Mouse (Mus musculus) T-helper 17 cell (primary cell): ENCODE data around the gene Irf2bpl.

Source experiments
- in situ Hi-C, 2 experiments: fragments of 300-600 bp; cut with MboI, MseI; formaldehyde crosslinking; loops; 1 replicate in 1 of 2; 2 replicates in 1 of 2; pipeline ENCODE4 v1.15.1; 2025; ENCODE audit warnings: high pct_unique_total_duplicates in 2 of 2

Irf2bpl gene

DNA sequence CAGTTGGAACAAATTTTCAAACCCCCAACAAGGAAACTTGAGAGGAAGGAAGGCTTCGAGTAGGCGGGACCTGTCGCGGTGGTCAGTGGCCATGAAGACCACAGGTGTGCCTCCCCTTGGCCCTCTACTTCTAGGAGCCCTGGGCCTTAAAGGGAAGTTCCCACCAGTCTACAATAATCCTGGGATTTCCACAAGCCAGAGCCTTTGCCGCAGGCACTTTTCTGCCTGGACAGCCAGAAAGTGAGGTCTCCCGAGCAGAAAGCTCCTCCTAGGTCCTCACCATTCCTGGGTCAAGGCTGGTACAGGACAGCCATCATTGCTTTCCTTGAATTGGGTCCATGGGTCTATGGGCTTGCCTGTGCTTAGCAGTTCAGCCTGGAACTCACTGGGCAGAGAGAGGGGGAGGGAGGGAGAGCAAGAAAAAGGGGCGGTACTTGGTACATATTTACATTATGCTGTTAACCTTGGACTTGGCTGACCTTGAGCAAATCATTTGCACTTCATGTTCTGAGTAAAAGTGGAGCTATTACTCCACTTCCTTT lies 4.6 kb upstream of the Irf2bpl start:
- in situ Hi-C loops: no loop called here

GRCm38 (mm10) chr12:86888130-86889069 lies 3.8 kb upstream of the Irf2bpl start:
- in situ Hi-C loops: no loop called here

DNA sequence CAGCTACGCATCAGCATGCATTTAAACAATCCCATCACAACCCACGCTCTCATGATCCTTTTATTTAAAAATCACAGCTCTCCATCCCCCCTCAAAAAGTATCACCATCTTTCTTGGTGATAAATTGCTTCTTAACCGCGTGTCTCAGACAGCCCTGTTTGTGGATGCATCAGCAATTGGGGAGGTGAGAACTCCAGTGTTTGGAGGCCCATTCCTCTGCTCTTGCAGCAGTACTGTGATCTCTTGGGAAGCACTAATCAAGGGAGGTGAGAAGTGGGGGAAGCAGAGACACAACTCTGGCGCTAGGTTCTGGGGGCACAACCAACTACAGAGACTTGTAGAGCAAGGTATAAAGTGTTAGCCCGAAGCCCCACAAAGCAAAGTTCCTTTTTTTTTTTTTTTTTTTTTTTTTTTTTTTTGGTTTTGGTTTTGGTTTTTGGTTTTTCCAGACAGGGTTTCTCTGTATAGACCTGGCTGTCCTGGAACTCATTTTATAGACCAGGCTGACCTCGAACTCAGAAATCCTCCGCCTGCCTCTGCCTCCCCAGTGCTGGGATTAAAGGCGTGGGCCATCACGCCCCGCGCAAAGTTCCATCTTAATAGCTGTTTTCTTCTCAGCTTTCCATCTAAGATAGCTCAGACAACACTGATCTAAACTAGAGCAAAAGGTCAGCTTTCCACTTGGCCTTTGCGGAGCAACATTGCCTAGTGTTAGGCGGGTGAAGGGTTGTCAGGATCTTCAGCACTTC lies 3.0 kb upstream of the Irf2bpl start:
- in situ Hi-C loops: no loop called here

GRCm38 (mm10) chr12:86886446-86886965 lies 1.9 kb upstream of the Irf2bpl start:
- in situ Hi-C loops: no loop called here

- in situ Hi-C loops: no loop called here
Observed at GRCm38 (mm10) chr12:86885746-86886145, 1.1 kb upstream of the Irf2bpl start.

DNA sequence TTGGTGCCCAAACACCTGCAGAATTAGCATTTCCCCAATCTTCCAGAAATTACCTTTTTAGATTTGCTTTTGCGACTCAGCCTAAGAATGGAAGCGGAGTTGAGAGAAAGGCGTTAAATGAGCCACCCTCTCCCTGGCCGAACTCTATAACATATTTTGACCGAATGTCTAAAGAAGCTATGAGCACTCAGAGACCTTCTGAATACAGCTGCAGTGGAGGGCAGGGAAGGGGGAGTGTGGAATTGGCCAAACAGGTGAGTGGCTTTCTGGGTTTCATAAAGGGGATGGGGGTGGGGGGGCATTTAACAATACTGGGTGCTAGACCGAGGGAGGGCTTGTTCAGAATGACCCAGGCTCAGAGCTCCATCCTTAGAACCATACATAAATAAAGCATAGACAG lies 738 bp upstream of the Irf2bpl start:
- in situ Hi-C loops: no loop called here

DNA sequence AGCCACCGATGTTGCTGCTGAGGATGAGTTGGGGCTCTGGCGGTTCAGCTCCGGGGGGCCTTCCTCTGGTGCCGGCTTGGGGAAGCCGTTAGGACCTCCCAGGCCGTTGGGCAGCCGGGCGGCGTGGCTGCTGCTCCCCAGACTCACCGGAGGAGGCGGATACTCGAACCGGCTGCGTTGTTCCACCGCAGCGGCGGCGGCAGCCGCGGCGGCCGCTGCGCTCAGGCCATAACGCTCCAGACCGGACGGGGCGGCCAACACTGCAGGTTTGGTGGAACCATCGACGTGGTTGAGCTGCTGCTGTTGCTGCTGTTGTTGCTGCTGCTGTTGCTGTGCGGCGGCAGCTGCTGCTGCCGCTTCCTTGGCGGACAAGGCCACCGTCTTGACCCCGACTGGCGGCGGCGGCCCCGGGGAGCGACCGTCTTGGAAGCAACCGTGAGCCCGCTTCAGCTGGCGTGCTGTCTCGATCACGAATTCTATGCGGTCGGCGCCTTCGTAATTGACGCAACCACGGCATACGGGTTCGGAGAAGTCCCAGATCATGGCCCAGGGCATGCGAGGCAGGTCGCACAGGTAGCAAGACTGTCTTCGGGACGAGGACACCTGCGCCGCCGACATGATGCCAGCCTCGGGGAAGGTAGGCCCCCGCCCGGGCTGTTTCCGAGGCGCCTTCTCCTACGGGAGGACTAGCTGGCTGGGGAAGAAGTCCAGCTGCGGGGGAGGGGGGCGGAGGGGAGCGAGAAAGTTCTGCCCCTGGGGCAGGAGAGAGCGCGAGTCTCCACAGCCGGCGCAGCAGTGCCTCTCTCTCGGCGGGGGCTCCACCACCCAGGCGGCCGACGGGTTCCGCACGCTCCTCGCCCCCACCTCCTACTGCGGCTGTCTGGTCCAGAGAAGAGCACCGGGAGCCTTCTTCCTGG lies 1.1 kb downstream of the Irf2bpl start:
- in situ Hi-C loops: loop anchor here in 1 of 2 experiments (5.0 kb wide), 1 partner anchor 46 kb away; no protein-coding TSS in a partner anchor

GRCm38 (mm10) chr12:86883019-86883279 lies 1.6 kb downstream of the Irf2bpl start:
- in situ Hi-C loops: loop anchor here in 1 of 2 experiments (5.0 kb wide), 1 partner anchor 46 kb away; no protein-coding TSS in a partner anchor

- in situ Hi-C loops: loop anchor here in 1 of 2 experiments (5.0 kb wide), 1 partner anchor 45 kb away; no protein-coding TSS in a partner anchor
Observed at GRCm38 (mm10) chr12:86882279-86883018, 2.1 kb downstream of the Irf2bpl start.

GRCm38 (mm10) chr12:86881809-86882278 lies 2.8 kb downstream of the Irf2bpl start:
- in situ Hi-C loops: loop anchor here in 1 of 2 experiments (5.0 kb wide), 1 partner anchor 45 kb away; no protein-coding TSS in a partner anchor

DNA sequence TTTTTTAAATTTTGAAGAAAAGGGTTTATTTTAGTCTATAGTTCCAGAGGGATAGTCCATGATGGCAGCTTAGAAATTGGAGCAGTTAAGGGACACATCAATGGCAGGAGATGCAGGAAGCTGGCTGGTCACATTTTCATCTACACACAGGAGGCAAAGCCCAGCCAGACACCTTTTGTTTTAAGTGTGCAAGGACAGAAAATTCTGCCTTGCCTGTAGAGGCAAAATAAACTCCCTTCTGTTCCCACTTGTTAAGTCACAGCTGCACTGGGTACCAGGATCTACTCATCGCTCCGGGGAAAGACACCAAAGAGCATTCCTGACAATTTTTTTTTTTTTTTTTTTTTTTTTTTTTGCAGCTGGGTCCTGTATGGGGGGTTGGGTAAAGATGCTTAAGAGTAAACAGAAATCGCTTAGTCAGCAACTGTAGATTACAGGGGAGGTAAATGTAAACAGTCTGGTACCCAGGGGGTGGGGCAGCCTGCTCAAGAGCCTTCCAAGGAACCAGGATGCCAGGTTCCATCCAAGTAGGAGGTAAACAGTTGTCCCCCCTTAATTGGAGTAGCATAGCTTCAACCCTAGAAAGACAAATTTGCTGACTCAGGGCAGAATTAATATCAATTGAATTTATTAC lies 4.4 kb downstream of the Irf2bpl start:
- in situ Hi-C loops: loop anchor here in 1 of 2 experiments (5.0 kb wide), 1 partner anchor 43 kb away; no protein-coding TSS in a partner anchor

GRCm38 (mm10) chr12:86879446-86880085 lies 5.0 kb downstream of the Irf2bpl start:
- in situ Hi-C loops: loop anchor here in 1 of 2 experiments (5.0 kb wide), 1 partner anchor 42 kb away; no protein-coding TSS in a partner anchor

DNA sequence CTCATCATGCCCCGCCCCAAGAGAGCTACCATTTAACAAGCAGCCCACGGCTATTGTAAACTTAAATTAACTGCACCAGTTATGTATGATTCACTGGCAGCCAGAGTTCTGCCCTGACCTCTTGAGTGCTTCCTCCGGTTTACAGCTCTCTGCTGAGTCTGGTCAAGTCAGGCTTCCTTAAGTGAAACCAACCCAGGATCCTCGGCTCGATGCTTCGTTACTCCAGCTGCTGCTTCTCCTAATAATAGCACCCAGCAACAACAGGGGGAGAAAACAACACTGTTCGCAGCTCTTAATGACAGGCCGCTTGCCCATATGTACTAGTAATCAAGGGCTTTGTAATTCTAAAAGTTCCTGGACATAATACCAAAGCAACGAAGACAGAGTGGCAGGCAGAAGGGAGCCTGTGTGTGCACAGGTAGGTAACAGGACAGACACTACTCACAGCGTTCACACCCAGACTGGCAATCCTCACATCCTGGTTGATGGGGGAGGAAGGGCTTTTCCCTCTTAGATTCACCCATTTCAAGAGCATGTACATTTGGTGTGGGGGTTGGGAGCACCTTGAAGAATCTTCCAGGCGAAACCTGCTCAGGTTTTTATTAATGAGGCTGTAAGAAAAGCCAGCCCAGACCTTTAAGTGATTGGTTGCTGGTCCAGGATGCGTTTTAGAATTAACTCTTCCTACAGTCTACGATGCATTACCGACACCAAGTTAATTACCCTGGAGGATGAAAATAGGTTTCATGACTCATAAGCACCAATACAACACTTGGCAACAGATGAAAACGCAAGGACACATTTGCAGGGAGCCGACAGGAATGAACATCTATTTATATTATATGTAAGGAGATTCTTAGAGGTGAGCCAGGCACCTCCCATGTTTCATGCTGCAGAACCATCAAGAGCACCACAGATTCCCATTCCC lies 5.9 kb downstream of the Irf2bpl start:
- in situ Hi-C loops: no loop called here

- in situ Hi-C loops: no loop called here
Observed at GRCm38 (mm10) chr12:86876981-86877380, 7.6 kb downstream of the Irf2bpl start.

GRCm38 (mm10) chr12:86876116-86876515 lies 8.5 kb downstream of the Irf2bpl start:
- in situ Hi-C loops: no loop called here

DNA sequence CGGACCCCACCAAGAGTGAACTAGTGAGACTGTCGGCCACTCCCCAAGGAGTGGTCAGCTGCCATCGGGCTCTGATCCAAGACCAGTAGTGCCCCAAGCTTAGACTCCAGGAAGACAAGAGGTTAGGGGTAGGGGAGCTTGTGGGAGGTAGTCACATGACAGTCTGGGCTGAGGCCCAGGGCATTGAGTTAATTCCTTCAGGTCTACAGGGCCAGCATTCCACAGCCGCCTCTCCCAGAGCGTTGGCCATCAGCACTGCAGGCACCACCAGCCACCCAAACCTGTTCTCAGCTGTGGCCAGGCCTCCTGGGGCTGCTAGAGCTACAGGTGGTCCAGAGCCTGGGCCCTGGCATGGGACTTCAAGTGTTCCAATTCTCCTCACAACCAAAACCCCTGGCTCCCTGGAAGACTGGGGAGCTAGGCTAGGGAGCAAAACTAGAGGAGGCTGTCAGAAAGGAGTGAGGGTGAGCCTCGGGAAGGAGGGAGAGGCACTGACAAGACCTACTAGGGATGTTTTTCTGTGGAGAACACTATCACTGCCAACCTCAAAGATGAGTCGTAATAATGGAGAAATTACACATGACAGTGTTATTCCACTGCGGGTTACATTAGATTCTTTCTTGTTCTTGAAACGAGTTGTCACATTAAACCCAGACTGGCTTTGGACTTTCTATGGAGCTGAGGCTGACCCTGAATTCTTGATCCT lies 12.1 kb downstream of the Irf2bpl start:
- in situ Hi-C loops: no loop called here

DNA sequence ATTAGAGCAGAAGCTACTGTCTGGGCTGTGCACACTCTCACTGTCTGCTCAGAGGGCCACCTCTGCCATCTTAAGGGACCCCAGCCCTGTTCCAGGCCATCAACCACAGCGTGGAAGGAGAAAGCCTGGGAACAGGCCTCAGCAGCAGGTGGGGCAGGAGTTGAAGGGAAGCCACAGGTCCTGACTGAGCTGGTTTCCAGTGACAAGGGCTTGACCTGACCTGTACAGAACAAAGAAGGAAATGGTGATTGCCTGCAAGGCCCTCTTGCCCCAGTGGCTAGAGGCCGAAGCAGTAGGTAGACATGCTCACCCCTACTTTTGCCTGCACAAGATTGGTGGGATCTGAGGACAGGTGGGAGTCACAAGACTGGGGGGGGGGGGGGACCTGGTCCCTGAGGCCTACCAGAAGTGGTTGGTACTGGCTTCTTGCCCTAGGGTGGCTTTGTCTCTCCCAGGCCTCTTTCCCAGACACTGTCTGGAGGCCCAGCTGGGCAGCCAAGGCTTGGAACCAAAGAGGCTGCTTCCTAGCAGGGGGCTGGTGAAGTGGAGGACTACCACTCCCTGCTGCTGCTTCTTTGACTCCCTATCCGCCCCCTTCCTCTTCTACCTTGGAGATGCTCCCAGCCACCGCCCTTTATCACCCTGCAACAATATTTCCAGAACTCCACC lies 12.8 kb downstream of the Irf2bpl start:
- in situ Hi-C loops: no loop called here
